Mouse (Mus musculus): ENCODE data around the gene Hist2h2be. TPM values are rescaled to one million over a fixed set of nuclear protein-coding genes. Genes with fewer than 3 reads are reported as not detected.
A peak's percentile ranks its signal among the peaks of the same experiment; 100 is the strongest.
"Not testable (repeated sequence)": the region's sequence is repeated elsewhere in the genome, so short reads cannot be mapped to it uniquely, and the experiment has no call there.

Gene Hist2h2be
- total and polyA plus RNA-seq, 3 experiments = 6.9 to 10.1 (median 9.4) TPM

- peak overlapping the region; percentile 98 for H3K27ac ChIP-seq
- peak overlapping the region; percentile 71 for H3K9ac ChIP-seq (ENCODE audit: low read depth, low read length)
- no peaks in the 10 kb centered on the region for H3K27me3 ChIP-seq (ENCODE audit: control insufficient read depth, insufficient read depth, low read length)
- H3K4me1 ChIP-seq (ENCODE audit: control insufficient read depth, insufficient read depth, low read length) = peaks cover 11% of the 10 kb centered on the region
- TF ChIP-seq CTCF (IDR thresholded peaks at IDR 0.05) (no peak), POLR2A (IDR thresholded peaks at IDR 0.05; ENCODE audit: insufficient read depth, low read depth, low read length) (no peak), EP300 (IDR thresholded peaks at IDR 0.05; ENCODE audit: insufficient read depth, low read depth, low read length) (no peak)
- no peak overlapping the region; the same call in 1 of the 2 replicates for H3K4me3 ChIP-seq
- peaks cover 3% of the 10 kb centered on the region; the same call in 1 of the 2 replicates for H3K36me3 ChIP-seq (ENCODE audit: control insufficient read depth, insufficient read depth, low read length)
- no peaks in the 10 kb centered on the region for H3K79me2 ChIP-seq (replicated peaks; ENCODE audit: control insufficient read depth, insufficient read depth, low read length)
- WGBS = 65% methylated on average over 7 of the region's 7 CpGs
- intact Hi-C loops (cut with DNase I) = no loop called here
- no peak for DNase-seq
Measured at GRCm38 (mm10) chr3:96264404-96264949, 43.6 kb downstream of the Hist2h2be start.

GRCm38 (mm10) chr3:96266132-96266710 lies 45.3 kb downstream of the Hist2h2be start:
- H3K27ac ChIP-seq = no peak overlapping the region
- 73% methylated on average over 8 of the region's 8 CpGs for WGBS
- H3K79me2 ChIP-seq (replicated peaks; ENCODE audit: control insufficient read depth, insufficient read depth, low read length) = no peaks in the 10 kb centered on the region
- no peaks in the 10 kb centered on the region for H3K27me3 ChIP-seq (ENCODE audit: control insufficient read depth, insufficient read depth, low read length)
- no peak overlapping the region for H3K9ac ChIP-seq (ENCODE audit: low read depth, low read length)
- no peak for DNase-seq
- H3K36me3 ChIP-seq (ENCODE audit: control insufficient read depth, insufficient read depth, low read length) = peaks cover 3% of the 10 kb centered on the region; the same call in 1 of the 2 replicates
- TF ChIP-seq CTCF (IDR thresholded peaks at IDR 0.05) (no peak), POLR2A (IDR thresholded peaks at IDR 0.05; ENCODE audit: insufficient read depth, low read depth, low read length) (no peak), EP300 (IDR thresholded peaks at IDR 0.05; ENCODE audit: insufficient read depth, low read depth, low read length) (no peak)
- intact Hi-C loops (cut with DNase I) = no loop called here
- peaks cover 12% of the 10 kb centered on the region for H3K4me1 ChIP-seq (ENCODE audit: control insufficient read depth, insufficient read depth, low read length)
- H3K4me3 ChIP-seq = no peak overlapping the region

DNA sequence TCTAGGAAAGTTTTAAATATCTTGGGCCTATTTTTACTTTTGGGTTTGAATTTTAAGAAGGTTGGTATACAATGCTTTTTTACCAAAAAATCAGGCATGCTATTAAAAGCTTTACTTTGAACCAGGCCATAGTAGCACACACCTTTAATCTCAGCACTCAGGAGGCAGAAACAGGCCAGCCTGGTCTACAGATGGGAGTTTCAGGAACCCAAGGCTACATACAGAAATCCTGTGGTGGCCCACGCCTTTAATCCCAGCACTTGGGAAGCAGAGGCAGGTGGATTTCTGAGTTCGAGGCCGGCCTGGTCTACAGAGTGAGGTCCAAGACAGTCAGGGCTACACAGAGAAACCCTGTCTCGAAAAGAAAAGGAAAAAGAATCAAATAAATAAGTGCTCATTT lies 46.6 kb downstream of the Hist2h2be start:
- no peak overlapping the region for H3K9ac ChIP-seq (ENCODE audit: low read depth, low read length)
- intact Hi-C loops (cut with DNase I) = no loop called here
- peak overlapping the region; percentile 93 for H3K27ac ChIP-seq
- TF ChIP-seq EP300 (IDR thresholded peaks at IDR 0.05; ENCODE audit: insufficient read depth, low read depth, low read length) = no peak
- no peaks in the 10 kb centered on the region for H3K27me3 ChIP-seq (ENCODE audit: control insufficient read depth, insufficient read depth, low read length)
- H3K4me3 ChIP-seq = no peak overlapping the region
- H3K4me1 ChIP-seq (ENCODE audit: control insufficient read depth, insufficient read depth, low read length) = peaks cover 8% of the 10 kb centered on the region
- no peak for DNase-seq
- no peaks in the 10 kb centered on the region for H3K79me2 ChIP-seq (replicated peaks; ENCODE audit: control insufficient read depth, insufficient read depth, low read length)
- no peaks in the 10 kb centered on the region for H3K36me3 ChIP-seq (ENCODE audit: control insufficient read depth, insufficient read depth, low read length)
- WGBS = 85% methylated on average over 4 of the region's 4 CpGs

DNA sequence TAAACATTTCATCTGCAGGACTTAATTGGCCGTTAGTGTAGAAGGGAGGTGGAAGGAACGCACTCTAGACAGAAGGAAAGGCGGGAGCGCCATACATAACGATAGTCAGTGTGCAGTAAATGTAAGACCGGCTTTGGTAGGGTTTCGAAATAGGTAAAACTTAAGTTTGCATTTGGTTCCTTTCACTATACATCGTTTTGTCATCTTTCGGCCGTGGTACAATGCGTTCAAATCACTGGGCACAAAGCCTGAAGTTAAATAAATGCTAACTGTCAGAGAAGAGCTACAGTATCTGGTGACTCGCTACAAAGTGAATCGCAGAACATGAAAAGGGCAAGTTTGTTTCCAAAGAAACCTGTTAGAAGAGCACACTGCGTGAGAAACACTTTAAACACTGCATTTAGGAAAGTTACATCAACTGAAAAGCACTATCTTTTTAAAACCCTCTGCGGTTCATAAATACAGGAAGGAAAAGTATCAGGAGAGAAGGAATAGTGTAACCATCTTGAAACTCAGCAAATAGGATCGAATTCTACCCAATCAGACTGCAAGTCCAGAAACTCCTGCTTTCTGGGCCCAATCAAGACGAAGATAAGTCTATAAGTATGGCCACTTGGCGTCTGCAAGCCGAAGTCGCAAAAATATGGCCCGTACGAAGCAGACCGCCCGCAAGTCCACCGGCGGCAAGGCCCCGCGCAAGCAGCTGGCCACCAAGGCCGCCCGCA lies 47.3 kb downstream of the Hist2h2be start, which contains the start of gene Hist2h3b:
Hist2h3b (plus strand) TSS at position 604 of the 725 bp plus-strand sequence.
- H3K27ac ChIP-seq = peak within 1 kb of the TSS; percentile 93
- H3K27me3 ChIP-seq (ENCODE audit: control insufficient read depth, insufficient read depth, low read length) = no peaks in the 10 kb centered on the region
- peaks cover 8% of the 10 kb centered on the region for H3K4me1 ChIP-seq (ENCODE audit: control insufficient read depth, insufficient read depth, low read length)
- no peaks in the 10 kb centered on the region for H3K79me2 ChIP-seq (replicated peaks; ENCODE audit: control insufficient read depth, insufficient read depth, low read length)
- 29% methylated on average over 30 of the region's 30 CpGs for WGBS
- H3K36me3 ChIP-seq (ENCODE audit: control insufficient read depth, insufficient read depth, low read length) = no peaks in the 10 kb centered on the region
- peak within 1 kb of the TSS; percentile 66 for H3K9ac ChIP-seq (ENCODE audit: low read depth, low read length)
- intact Hi-C loops (cut with DNase I) = no loop called here
- TF ChIP-seq CTCF (IDR thresholded peaks at IDR 0.05) = no peak
- TF ChIP-seq EP300 (IDR thresholded peaks at IDR 0.05; ENCODE audit: insufficient read depth, low read depth, low read length) = 0 out of 2 replicates have a peak, but pooled peaks have one; percentile 18
- TF ChIP-seq POLR2A (IDR thresholded peaks at IDR 0.05; ENCODE audit: insufficient read depth, low read depth, low read length) = peak; percentile 94
- peak within 1 kb of the TSS; percentile 75 for H3K4me3 ChIP-seq
- DNase-seq = peak; percentile 85 to 87

DNA sequence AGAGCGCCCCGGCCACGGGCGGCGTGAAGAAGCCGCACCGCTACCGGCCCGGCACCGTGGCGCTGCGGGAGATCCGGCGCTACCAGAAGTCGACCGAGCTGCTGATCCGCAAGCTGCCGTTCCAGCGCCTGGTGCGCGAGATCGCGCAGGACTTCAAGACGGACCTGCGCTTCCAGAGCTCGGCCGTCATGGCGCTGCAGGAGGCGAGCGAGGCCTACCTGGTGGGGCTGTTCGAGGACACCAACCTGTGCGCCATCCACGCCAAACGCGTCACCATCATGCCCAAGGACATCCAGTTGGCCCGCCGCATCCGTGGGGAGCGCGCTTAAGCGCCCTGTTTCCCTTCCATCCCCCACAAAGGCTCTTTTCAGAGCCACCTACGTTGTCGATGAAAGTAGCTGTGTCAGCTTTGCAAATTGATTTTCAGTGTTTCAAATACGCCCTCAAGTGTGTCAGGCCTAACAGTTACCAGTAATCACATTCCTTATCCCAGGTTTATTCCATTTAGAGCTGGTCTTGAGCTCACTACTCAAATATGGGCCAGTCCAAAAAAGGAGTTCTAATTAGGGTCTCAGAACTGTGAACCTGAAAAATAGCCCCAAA lies 48.0 kb downstream of the Hist2h2be start:
- H3K4me3 ChIP-seq = peak overlapping the region; percentile 48
- H3K9ac ChIP-seq (ENCODE audit: low read depth, low read length) = peak overlapping the region; percentile 66
- TF ChIP-seq POLR2A (IDR thresholded peaks at IDR 0.05; ENCODE audit: insufficient read depth, low read depth, low read length) = 0 out of 2 replicates have a peak, but pooled peaks have one; percentile 6
- H3K27me3 ChIP-seq (ENCODE audit: control insufficient read depth, insufficient read depth, low read length); H3K36me3 ChIP-seq (ENCODE audit: control insufficient read depth, insufficient read depth, low read length); H3K4me1 ChIP-seq (ENCODE audit: control insufficient read depth, insufficient read depth, low read length); H3K79me2 ChIP-seq (replicated peaks; ENCODE audit: control insufficient read depth, insufficient read depth, low read length); intact Hi-C loops (cut with DNase I): not testable (repeated sequence)
- H3K27ac ChIP-seq = peak overlapping the region; percentile 93
- peak; percentile 29 to 56 for DNase-seq
- WGBS = 2% methylated on average over 19 of the region's 44 CpGs
